Mouse (Mus musculus) neutrophil, adult 5-6 weeks (primary cell): ENCODE data around the gene Xylt1. TPM values are rescaled to one million over a fixed set of nuclear protein-coding genes. Genes with fewer than 3 reads are reported as not detected.

Source experiments
- ATAC-seq: fragments of 151-379, 151-347 bp; 2 replicates; pipeline ENCODE4 v1.8.0; 2017; ENCODE audit warnings: mild to moderate bottlenecking, moderate TSS enrichment; ENCODE audit not compliant: insufficient number of reproducible peaks, poor library complexity, low FRiP score, severe bottlenecking; ENCODE audit errors: extremely low read depth
- total RNA-seq: library from RNA; stranded (forward); fragments of 200-1000 nt; gene quantifications from 2 replicates; pipeline ENCODE4 v1.2.3, GENCODE M21; 2017

Gene Xylt1
- total RNA-seq: 118 and 138 TPM in 2 replicates

- peak; percentile 45; the same call in 1 of the 2 replicates for ATAC-seq
These were observed at the start of gene Xylt1 for GRCm38 (mm10) chr7:117380418-117381187. Xylt1 (plus strand) TSS chr7:117380979.

GRCm38 (mm10) chr7:117333936-117334335 is 46.8 kb upstream of the Xylt1 start:
- no peak for ATAC-seq

GRCm38 (mm10) chr7:117356316-117356715 is 24.5 kb upstream of the Xylt1 start:
- no peak for ATAC-seq

GRCm38 (mm10) chr7:117357425-117358194 is 23.2 kb upstream of the Xylt1 start:
- no peak for ATAC-seq

- ATAC-seq: no peak
These were observed 19.5 kb upstream of the Xylt1 start for GRCm38 (mm10) chr7:117361281-117361680.

- ATAC-seq: no peak
These were observed 18.3 kb upstream of the Xylt1 start for GRCm38 (mm10) chr7:117362493-117362892.

- ATAC-seq: no peak
These were observed 12.0 kb upstream of the Xylt1 start for GRCm38 (mm10) chr7:117368647-117369289.

- ATAC-seq: no peak
These were observed 11.4 kb upstream of the Xylt1 start for GRCm38 (mm10) chr7:117369290-117369941.

GRCm38 (mm10) chr7:117375886-117376309 is 4.9 kb upstream of the Xylt1 start:
- peak; percentile 68 for ATAC-seq

- ATAC-seq: no peak
These were observed 3.6 kb upstream of the Xylt1 start for GRCm38 (mm10) chr7:117377138-117377537.

- no peak for ATAC-seq
These were observed 752 bp upstream of the Xylt1 start for GRCm38 (mm10) chr7:117380036-117380417.

GRCm38 (mm10) chr7:117381188-117381981 is 606 bp downstream of the Xylt1 start:
- ATAC-seq: no peak

- no peak for ATAC-seq
These were observed 1.2 kb downstream of the Xylt1 start for GRCm38 (mm10) chr7:117382006-117382405.

GRCm38 (mm10) chr7:117383147-117383940 is 2.6 kb downstream of the Xylt1 start:
- ATAC-seq: peak; percentile 18; the same call in 1 of the 2 replicates

- ATAC-seq: no peak
These were observed 5.6 kb downstream of the Xylt1 start for GRCm38 (mm10) chr7:117386376-117386775.

- no peak for ATAC-seq
These were observed 7.7 kb downstream of the Xylt1 start for GRCm38 (mm10) chr7:117388284-117388988.

- no peak for ATAC-seq
These were observed 8.3 kb downstream of the Xylt1 start for GRCm38 (mm10) chr7:117389048-117389447.
